Mouse (Mus musculus) large intestine, adult 2 months (tissue): Measurements from ENCODE around the gene Mto1. TPM values are rescaled to one million over a fixed set of nuclear protein-coding genes. Genes with fewer than 3 reads are reported as not detected.
A peak's percentile ranks its signal among the peaks of the same experiment; 100 is the strongest.

Source experiments
- DNase-seq: peaks from one replicate; pipeline ENCODE4 v3.0.0-alpha.2; 2012; ENCODE audit warnings: low read depth, low spot score
- WGBS: fragments of 180-500 bp; shearing (Covaris S2); methylation state at CpG from one replicate; pipeline ENCODE4 v1.1.7; 2018; 5-methylcytosine and 5-hydroxymethylcytosine counted together
- polyA plus RNA-seq: library from polyadenylated mRNA; depleted of rRNA; stranded (reverse); fragments of >200 nt; gene quantifications from 2 replicates; pipeline ENCODE4 v1.2.3, GENCODE M21; 2012; rRNA removed

Gene Mto1
- polyA plus RNA-seq = 9.1 and 10.3 TPM in 2 replicates

DNA sequence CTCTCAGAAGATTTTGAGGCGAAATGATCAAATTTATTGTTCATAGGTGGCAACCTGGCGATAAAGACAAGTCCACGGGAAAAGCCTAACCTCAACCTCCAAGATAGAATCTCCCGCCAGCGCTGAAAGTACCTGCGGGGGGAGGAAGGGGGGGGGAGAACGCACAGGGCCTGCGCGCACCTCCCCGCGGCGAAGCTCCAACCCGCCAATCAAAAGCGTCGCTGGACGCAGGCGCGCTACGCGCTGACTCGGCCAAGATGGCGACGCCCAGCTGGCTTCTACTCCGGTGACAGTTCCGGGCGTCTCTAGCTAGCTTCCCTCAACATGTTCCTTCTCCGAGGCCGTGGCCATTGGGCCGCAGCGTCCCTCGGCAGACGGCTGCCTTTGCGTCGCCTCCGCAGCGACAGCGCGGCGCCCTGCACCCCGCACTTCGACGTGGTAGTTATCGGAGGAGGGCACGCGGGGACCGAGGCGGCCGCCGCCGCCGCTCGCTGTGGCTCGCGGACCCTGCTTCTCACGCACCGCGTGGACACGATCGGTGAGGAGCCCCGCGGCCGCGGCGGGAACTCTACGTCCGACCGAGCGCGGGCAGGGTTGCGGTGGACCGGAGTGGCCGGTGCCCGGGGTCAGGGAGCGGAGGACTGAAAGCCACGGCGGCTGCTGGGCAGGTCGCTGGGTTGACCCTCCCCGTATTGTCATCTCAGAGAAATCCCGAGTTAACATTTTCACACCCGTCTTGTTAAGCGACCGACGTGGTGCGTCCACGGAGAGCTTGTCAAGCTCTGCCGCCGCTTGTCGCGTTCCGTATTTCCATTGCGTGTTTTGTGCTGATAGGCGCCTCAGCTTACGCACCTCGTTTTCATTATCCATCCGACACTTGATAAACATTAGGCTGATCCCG is at the start of gene Mto1, which contains the start of gene Gm17324:
Gene Mto1 (plus strand): TSS at position 236 of the 901 bp plus-strand sequence.
Gene Gm17324 (minus strand): TSS at position 814 of the 901 bp plus-strand sequence.
- under 1% methylated on average over 96 of the region's 96 CpGs for WGBS
- DNase-seq = peak; percentile 61

DNA sequence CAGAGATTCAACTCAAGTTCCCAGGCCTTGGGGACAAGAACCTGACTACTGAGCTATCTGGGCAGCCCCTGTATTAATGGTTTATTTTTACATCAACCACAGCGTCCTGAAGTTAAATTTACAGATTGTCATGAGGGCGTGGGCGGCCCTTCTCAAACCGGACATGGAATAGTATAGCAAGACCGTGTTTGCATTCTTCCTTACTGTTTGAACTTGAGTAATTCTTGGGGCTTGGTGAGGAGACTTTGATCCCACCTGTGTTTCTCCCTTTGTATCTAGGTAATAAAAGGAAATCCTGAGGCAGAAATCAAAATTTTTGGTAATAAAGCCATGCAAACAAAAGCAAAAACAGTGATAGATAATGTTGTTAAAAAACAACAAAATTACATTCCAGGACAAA is 47.4 kb upstream of the Mto1 start:
- peak; percentile 40 for DNase-seq
- 29% methylated on average over 5 of the region's 5 CpGs for WGBS

DNA sequence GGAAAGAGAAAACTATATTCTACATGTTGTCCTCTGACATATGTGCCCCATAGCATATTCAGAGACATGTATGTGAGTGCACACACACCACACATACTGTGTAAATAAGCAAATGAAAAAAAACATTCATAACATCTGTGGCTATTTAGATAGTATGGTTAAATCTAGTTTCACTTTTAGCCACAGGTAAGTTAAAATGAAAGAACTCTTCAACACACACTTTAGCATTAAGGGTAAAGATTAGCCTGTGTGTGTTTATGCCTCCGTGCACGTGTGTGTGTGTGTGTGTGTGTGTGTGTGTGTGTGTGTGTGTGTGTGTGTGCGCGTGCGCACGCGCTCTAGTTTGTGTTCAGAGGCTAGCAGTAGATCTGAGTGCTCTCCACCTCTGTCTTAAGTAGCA is 46.4 kb upstream of the Mto1 start:
- DNase-seq = no peak
- 74% methylated on average over 7 of the region's 7 CpGs for WGBS

DNA sequence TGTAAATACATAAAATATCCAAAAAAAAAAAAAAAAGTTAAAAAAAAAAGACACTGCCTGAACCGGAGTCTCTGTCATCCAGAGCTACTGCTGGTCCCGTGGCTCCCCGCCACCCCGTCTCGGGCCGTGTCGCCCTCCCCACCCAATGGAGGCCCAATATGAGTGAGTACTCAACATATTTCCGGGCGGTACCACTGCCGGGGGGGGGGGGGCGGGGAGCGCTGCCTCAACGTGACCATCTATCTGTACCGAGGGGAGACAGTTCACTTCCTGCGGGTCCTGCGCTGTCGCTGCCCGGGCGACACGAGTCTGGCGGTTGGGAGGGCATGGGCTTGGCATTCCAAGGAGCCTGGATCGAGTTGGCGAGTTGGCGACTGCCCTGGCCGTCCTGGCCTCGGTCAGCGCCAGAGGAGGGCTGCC is 20.6 kb upstream of the Mto1 start:
- no peak for DNase-seq
- 18% methylated on average over 27 of the region's 27 CpGs for WGBS

DNA sequence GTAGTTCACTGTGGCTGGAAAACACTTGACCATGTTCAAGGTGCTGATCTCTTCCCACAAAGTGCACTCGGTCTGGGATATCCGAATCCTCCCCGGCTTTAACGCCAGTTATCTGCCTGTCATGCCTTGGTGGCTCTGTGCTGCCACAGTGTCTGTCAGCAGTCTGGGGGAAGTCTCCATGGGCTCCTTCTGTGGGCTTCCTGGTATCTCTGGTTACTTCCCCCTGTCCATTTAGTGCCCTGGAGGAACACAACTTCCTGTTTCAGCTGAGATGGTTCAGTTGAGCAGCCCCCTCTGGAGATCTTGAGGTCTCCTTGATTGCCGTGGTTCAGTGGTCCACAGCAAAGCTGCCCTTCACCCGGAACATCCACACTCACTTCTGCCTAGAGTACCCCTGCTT is 19.8 kb upstream of the Mto1 start:
- DNase-seq = no peak
- WGBS = 87% methylated on average over 6 of the region's 6 CpGs

DNA sequence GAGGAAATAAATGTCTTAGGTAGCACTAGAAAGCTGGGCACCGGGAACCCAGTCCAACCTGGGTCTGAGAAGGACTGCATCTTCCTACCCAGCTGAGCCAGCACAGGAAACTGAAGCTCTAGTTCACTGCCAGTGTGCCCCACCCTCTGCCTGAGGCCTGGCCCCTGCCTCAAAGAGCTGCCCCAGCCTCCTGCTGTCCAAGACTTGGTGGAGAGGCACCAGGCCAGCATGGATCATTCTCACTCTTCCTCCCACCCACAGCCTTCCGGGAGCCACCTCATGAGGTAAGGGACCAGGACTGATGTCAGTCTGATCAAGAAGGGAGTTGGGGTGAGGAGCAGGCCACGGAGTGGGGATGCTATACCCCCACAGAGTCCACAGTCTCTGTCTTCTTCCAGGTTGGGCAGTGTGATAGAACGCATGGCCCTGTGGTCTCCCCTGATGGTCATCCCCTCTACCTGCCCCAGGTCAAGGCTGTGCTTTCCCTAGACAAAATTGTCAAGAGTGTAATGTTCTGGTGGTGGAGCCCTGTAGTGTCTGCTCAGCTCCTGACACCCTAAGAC is 19.1 kb upstream of the Mto1 start:
- 88% methylated on average over 4 of the region's 4 CpGs for WGBS
- no peak for DNase-seq

DNA sequence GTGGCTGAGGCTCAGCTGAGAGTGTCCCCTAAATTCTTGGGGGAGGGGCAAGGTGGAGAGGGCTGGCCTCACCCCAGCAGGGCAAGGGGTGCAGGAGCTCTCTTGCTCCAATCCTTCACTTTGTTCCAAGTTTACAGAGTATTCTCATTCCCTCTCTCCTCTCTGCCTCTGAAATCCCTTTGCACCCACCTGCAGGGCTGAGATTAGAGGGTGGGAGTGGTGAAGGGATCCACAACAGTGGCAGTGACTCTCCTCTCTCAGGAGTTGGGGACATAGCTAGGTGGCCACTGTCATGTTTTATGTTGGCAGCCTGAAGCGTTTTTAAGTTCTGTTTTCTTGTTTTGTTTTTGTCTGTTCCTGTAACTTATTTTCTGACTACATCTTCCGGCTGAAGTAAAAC is 18.5 kb upstream of the Mto1 start:
- no peak for DNase-seq
- 65% methylated on average over 2 of the region's 2 CpGs for WGBS

DNA sequence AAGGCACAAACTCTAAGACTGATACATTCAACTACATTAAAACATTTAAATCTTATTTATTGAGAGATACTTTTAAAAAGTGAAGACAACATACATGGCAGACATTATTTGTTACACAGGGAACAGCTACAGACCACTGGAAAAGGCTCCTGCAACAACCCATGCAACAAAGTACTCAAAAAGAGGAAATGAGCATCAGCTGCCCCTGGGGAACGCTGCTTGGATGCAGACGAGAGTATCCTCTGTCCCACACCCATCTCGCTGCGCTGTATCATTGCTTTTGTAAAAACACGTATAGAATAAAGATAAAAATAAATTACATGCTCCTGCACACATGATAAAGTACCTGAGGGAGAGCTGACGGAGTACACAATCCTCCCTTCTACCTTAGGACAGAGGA is 17.5 kb upstream of the Mto1 start:
- DNase-seq = no peak

DNA sequence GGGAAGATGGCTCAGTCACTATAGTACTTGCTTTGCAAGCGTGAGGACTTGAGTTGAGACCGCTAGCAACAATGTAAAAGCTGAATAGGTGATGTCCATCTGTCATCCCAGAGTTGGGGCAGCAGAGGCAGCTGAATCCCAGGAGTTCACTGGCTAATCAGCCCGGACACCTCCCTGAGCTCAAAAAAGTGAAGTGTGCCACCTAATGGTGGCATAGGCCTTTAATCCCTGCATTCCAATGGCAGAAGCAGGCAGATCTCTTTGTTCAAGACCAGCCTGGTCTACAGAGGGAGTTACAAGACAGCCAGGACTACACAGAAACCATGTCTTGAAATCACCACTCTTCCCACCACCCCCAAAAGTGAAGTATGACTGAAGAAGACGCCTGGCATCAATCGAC is 15.5 kb upstream of the Mto1 start:
- 87% methylated on average over 5 of the region's 5 CpGs for WGBS
- DNase-seq = no peak

More for the DNA sequence above, 17.5 kb upstream of the Mto1 start:
- WGBS = 72% methylated on average over 6 of the region's 6 CpGs

DNA sequence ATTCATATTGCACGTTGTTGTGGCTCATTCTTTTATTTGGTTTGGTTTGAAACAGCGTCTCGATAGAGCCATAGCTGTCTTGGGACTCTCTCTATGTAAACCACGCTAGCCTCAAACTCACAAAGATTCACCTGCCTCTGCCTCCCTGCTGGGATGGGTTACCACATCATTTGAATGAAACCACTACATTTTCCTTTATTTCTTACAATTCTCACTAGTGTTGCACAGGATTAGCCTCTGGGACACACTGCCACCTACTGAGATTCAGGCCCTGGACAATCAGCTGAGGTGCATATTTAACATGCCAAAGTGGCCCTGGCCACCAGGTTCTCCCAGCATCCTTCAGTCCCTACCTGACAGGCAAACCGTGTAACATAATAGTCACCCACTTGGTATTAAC is 8.6 kb upstream of the Mto1 start:
- 71% methylated on average over 5 of the region's 5 CpGs for WGBS
- DNase-seq = no peak

DNA sequence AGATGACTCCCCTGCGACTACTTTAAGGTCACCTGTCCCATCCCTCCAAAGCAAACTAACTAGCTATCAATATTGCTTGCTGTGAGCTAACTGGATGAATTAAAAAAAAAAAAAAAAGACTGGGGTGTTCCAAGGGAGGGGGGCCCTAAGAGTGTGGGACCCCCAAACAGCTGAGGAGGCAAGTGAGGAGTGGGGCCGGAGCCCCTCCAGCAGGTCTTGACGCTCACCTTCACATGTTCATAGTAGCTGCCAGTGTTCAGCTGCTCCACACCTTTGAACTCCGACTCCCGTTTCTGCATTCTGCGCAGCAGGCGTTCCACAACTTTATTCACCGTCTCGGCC is 5.8 kb upstream of the Mto1 start:
- no peak for DNase-seq
- WGBS = 7% methylated on average over 9 of the region's 9 CpGs

DNA sequence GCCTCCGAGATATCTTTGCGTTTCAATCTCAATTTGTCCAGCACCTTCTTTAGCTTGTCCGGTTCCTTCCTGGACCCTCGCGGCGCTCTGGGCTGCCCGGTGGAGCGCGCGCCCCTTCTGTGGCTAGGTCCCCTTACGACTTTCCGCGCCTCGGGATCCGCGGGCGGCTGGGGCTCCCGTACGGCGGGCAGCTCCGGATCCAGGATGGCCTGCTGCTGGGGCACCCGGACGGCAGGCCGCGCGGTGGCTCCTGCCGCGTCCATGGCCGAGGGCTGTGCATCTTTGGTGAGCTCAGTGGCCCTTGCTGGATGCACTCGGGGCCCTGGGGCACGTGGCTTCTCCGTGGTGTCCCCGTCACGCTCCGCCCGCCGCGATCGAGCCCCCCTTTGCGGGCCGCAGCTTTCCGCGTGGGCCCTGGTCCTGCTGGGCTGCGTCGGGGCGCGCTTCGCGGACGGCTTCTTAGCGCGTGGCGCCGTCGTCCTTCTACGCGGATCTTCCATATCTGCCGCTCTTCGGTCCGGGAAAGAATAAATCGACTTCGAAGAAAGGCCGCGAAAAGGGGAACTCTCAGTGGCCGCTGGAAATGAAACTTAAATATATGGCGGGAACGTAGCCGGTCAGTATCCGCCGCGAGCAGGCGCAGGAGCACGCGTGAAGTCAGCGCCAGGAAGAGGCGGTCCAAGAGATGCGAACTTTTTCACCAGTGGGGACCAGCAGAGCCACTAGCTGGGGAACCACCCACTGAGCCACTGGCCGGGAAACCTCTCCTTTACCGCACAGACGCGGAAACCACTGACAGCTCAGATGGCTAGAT is 5.2 kb upstream of the Mto1 start, which contains the start of gene Cgas:
Gene Cgas (minus strand): TSS at position 659 of the 814 bp plus-strand sequence.
- WGBS = under 1% methylated on average over 81 of the region's 81 CpGs
- DNase-seq = peak; percentile 33

DNA sequence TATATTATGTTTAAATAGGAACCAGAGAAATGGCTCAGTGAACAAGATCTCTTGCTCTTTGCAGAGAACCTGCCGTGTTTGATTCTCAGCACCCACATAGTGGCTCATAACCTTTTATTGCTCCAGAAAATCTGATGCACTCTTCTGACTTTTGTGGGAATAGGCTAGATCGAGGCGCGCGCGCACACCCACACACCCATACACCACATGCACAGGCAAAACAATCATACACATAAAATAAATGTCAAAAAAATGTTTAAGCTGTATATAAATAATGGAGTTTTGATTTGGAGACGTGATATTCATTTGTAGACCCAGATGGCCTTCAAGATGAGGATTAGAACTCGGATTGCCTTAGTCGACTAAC is 419 bp upstream of the Mto1 start:
- DNase-seq = no peak
- WGBS = 34% methylated on average over 9 of the region's 9 CpGs

DNA sequence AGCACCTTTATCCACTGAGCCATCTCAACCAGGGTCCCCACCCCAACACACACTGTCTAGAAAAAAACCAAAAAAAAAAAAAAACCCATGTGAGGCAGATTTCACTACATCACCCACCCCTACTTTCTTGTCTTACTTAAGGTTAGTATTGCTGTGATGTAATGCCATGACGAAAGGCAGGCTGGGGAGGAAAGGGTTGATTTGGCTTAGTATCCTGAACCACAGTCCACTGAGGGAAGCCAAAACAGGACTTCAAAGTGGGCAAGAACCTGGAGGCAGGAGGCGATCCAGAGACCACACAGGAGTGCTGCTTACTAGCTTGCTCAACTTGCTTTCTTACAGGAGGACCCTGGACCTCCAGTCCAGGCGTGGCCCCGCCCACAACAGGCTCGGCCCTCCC is 2.4 kb downstream of the Mto1 start:
- WGBS = 75% methylated on average over 5 of the region's 5 CpGs

DNA sequence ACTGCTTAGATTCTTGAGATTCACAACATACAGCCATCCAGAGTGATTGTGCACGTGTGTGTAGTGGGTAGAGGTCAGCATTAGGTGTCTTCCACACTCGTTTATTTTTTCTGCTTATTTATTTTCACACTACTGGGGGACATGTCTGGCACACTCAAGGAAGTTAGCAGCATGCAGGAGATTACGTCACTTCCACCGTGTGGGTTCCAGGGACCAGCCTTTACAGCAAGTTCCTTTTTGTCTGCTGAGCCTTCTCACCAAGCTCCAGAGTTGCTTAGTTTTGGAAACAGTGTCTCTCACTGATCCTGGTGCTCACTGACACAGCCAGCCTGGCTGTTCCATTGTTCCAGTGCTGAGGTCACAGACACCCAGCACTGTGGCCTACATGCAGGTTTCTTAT is 3.4 kb downstream of the Mto1 start:
- no peak for DNase-seq
- WGBS = 79% methylated on average over 4 of the region's 4 CpGs

More for the DNA sequence above, 2.4 kb downstream of the Mto1 start:
- no peak for DNase-seq

DNA sequence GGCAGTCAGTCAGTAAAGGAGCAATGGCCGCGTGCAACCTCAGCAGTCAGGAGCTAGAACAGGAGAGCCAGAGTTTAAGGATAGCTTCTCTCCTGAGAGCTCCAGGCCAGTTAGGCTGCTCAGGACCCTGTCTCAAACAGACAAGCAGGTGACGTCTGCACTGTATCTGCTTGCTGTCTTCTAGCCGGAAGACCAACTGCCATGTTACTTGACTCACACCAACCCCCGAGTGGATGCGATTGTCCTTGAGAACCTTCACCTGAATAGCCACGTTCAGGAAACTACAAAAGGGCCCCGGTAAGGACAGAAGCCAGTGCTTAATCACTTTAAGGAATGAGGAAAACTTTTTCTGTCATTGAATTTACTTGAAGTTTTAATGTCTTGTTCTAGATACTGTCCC is 9.0 kb downstream of the Mto1 start:
- DNase-seq = no peak
- 91% methylated on average over 8 of the region's 8 CpGs for WGBS

DNA sequence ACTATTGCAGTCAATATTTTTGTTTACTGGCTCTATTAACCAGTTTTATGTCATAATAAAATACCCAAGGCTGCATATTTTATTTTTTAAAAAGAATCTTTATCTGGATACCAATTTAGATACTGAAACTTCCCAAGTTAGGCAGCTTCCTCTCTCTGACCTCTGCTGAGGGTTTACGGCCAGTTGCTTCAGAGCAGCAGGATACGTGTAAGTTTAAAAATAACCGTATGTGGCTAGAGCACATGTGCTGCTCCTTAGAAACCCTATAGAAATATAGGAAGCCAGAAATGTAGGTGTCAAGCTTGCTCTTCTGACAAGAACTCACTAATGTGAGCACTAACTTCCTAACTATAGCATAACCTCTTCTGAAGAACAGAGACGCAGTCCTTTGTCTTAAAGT is 15.3 kb downstream of the Mto1 start:
- 89% methylated on average over 4 of the region's 4 CpGs for WGBS
- no peak for DNase-seq

DNA sequence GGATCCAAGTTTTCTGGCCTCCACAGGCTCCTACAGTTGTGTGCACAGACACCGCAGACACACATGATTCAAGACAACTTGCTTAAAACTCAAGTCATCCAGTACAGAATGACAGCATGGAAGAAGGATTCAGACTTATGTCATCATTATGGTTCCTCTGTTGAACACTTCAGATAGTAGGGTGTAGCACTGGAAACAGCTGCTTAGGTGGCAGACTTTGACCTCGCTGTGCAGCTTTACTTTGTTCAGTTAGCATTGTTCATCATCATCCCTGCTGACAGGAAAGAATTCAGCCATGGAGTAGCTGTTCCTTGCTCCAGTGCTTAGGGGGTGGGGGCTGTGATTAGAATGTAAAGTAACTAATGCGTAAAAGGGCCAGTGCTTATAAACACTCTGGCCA is 17.7 kb downstream of the Mto1 start:
- DNase-seq = no peak
- 80% methylated on average over 3 of the region's 3 CpGs for WGBS

DNA sequence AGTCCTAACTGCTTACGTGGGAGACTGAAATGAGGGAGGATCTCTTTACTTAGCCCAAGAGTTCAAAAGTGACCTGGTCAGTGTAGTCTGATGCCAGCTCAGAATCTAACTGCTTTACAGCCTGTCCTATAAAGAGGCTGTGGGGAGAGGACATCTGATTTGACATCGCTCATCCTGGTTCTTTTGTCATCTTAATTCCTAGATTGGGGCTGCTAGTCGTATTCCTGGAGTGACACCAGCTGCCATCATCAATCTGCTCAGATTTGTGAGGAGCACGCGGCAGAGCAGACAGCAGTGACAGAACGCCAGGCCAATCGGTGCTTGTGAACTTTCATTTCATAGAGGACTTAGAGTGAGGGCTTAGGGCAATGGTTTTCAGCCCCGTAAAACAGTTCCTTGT is 25.6 kb downstream of the Mto1 start:
- no peak for DNase-seq
- 85% methylated on average over 8 of the region's 8 CpGs for WGBS

DNA sequence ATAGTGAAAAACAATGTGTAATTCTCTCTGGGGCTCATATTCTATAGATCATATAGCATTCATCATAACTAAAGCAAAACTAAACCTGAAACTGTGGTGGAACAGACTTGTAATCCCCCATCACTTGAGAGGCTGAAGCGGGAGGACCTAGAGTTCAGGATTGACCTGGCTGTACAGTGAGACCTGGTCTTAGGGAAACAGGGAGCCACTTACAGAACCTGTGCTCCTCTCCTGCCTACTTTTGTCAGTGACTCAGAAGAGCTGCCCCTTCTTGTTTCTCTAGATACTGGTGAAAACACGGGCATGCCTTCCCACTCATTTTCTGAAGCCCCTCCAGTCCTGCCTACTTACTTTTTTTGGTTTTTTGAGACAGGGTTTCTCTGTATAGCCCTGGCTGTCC is 26.3 kb downstream of the Mto1 start:
- WGBS = 72% methylated on average over 2 of the region's 2 CpGs
- no peak for DNase-seq
